Mouse (Mus musculus) A20 (cell line): ENCODE data around the gene Nle1.
"Not testable (repeated sequence)": the region's sequence is repeated elsewhere in the genome, so short reads cannot be mapped to it uniquely, and the experiment has no call there.

Experiments used
- DNase-seq: peaks from one replicate; pipeline ENCODE4 v3.0.0-alpha.2; 2011; ENCODE audit warnings: low read depth, low spot score

The Nle1 gene

DNA sequence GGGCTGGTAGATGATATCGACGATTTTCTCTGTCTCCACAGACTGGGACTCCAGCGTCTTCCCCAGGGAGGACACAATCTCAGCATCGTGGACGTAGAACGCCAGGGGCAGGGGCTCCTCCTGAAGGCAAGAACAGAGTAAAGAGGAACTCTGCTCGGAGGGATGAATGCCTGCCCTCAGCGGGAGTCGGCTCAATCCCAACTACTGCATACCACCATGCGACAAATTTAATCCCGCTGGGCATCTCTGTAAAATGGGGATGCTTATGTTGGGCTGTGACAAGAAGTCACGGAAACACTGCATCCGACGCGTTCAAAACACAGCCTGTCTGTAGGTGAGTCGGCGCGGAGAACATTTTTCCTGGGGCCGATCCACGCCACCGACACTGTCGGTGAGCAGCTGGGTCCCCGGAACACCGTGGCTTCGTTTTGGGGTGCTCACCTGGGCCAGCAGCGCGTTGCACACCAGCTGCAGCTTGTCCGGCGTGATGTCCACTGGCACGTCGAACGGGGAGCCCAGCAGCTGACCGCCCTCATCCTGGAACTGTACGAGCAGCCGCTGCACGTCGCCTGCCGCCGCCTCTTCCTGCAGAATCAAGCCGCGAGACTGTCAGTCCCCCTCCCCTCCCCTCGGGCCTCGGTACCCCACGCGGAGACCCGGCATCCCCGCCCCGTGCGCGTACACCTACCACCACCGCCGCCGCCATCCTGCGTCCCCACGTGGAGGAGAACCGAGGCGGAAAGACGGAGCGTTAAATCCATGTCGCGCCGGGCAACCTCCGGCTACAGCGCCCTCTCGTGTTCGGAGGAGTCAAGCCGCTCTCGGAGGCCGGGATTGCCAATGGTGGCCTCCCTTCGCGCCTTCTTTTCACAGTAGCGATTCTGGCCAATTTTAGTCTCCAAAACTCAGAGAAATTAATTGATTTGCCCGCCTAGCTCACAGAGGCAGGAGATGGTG is at the start of gene Nle1:
Nle1 (minus strand) TSS at position 761 of the 957 bp plus-strand sequence.
- peak; percentile 93 for DNase-seq

DNA sequence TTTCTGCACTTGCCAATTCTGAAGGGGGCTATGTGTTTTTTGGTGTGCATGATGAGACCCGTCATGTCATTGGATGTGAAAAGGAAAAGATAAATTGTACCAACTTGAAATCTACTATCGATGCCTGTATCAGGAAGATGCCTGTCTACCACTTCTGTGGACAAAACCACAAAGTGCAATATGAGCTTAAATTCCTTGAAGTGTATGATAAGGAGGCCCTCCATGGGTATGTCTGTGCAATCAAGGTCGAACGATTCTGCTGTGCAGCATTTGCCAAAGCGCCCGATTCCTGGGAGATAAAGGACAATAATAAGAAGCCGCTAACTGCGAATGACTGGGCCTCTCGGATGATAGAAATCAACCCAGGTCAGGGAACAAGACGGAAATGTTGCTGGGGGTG is 48.7 kb upstream of the Nle1 start:
- DNase-seq = no peak

DNA sequence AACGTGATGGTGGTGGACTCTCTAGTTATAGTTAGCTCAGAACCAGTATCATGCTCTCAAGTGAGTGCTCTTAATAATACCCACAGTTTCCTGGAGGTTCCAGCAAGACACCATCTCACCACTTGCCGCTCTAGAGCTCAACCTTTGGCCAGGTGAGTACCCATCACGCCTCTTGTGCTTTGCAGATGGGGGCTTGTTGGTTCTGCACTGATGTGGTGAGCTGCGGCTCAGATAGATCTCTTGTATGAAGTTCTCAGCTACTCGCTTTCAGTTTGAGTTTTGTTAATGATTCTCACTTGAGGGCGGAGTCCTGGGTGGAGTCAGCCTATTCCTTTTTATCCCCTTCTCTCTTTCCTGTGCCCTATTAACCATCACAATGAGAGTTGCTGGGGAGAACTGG is 46.4 kb upstream of the Nle1 start:
- DNase-seq = no peak

DNA sequence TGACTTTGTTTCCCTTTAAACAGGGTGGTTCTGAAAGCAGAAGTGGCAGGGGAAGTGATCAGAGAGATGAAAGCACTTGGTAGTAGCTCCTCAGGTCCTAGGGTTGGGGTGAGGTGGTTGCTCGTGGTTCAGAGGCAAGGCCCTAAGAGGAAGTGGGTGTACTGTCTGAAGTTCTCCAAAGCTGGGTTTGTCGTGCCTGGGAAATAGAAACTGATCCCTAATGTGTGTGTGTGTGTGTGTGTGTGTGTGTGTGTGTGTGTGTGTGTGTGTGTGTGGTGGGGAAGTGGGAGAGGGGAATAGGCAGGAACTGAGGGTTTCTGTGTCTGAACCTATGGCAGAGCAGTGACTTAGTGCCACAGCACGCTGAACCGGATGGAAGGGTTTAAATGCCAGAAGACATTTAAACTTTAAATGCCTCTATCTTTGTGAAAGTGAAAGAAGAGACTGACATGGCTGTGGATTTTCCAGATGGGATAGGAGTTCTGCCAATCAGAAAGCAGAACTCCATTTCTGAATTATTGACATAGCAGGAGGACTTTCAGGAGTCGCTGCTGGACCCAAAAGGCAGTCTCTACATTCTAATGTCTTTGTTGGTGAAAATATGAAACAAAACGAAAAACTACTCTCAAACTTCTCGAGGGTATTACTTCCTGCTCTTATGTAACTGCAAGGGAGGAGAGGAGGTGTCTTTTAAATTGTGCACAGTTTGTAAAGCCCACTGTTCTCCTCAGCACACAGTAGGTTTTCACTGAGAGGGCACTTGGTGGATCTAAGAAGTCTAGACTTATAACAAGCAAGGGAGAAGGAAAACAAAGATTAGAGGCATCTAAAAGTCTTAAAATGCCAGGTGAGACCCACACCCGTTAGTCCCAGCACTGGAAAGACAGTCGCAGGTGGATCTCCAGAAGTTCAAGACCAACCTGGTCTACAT is 44.7 kb upstream of the Nle1 start:
- DNase-seq = peak; percentile 59

DNA sequence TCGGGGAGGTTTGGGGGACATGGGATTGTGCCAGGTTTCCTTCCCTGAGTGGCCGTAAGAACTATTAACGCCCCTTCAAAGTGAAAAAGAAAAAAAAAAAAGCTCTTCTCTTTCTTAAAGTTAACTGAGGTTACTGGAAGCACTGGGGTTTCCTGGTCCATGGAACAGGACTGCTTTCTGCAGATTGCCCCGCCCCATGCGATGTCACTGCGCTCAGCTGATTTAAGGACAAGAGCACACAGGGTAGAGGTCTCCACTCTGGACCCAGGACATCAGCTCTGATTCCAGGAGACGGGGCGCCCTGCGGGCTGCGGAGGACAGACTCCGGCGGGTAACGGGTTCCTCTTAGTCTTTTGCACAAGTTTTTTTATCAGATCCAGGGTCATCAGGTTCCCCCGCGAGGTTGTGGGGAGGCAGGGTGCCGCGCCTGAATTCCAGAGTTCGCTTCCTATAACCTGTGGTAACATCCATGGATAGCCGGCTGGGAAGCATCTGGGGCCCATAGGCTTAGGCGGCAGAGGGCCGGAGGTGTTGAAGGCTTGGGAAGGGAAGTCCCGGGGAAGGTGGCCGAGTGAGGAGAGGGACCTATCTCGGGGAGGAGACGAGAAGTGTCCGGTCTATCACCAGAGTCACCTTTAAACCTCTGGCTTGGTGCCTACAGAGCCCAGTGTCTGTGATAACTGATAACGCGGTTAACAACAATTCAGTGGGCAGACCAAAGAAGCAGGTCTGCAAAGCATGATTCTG is 43.8 kb upstream of the Nle1 start:
- DNase-seq = no peak

DNA sequence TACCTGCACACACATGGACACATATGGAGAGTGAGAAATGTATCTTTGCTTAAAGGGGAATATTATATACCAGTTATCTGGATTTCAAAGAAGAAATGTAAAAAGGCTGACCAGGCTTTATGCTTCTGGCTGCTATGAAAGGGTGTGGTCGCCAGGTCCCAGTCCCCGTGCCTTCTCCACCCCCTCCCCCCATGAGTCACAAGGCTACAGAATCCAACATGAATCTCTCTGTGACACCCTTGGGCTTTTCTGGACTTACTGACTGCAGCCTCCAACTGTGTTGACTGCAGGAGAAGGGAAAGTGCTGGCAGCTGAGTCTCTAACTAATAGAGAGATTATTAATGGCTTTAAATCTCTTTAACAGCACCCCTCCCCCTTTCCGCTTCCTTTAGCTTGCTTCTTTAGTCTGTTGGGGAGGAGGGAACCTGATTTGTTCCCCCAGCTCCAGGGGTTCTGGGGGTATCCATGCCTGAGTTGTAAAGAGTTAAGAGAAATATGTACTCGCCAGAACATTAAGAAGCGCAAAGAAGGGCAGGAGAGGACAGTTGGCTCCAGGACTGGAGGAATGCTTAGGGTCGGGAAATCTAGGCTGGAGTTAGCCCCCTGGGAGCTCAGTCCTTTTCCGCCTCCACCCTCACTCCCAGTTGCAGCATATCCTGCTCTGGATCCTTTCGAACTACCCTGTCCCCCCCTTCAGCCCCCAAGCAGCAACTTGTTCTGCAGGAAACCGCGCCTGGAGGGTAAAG is 42.7 kb upstream of the Nle1 start, which contains the start of gene Slfn5:
Slfn5 (plus strand) TSS at position 614 of the 746 bp plus-strand sequence.
- DNase-seq = no peak

DNA sequence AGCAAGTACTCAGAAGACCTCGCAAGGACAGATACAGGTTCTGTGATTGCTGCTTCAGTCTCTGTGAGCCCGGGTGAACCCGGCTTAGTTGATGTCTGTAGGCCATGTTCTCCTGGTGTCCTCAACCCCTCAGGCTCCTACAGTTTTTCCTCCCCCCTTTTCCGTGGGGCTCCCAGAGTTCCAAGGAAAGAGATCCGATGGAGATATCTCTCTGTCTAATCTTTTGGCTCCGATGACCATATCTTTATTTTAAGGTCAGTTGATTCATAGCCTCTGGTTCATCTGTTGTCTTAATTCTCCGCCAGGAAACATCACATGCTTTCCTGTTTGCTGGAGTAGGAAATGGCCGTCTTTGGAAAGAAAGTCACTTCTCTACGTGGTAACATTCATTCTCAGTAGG is 40.8 kb upstream of the Nle1 start:
- no peak for DNase-seq

DNA sequence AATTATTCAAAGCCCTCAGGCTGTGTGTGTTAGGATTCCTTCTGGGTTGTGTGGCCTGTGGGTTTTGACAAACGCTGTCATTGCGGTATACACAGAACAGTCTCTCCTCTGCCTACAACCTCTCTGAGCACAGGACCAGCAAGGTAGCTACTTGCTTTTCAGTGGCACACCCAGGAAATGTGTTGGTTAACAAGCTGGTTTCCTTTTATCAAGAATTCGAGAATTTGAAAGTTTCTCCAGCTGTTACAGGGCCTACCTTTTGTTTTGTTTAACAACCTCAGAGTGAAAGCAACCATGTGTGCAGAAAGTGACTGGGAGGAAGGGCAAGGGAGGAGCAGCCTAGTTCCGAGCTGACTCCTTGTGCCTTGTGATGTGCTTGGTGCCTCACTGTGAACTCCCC is 39.2 kb upstream of the Nle1 start:
- DNase-seq = no peak

DNA sequence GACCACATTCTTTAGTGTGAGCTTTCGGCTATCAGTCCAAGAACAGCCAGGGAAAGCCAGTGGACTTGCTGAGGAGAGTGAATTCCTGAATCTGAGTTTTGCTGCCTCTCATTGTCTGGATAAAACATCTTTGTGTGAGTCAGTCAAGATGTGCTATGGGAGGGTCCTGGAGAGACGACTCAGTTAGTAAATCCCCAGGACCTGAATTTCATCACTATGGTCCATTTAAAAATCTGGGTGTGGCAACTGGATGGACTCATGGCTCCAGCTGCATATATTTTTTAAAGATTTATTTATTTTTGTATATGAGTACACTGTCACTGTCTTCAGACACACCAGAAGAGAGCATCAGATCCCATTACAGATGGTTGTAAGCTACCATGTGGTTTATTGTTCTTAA is 37.4 kb upstream of the Nle1 start:
- DNase-seq = no peak

DNA sequence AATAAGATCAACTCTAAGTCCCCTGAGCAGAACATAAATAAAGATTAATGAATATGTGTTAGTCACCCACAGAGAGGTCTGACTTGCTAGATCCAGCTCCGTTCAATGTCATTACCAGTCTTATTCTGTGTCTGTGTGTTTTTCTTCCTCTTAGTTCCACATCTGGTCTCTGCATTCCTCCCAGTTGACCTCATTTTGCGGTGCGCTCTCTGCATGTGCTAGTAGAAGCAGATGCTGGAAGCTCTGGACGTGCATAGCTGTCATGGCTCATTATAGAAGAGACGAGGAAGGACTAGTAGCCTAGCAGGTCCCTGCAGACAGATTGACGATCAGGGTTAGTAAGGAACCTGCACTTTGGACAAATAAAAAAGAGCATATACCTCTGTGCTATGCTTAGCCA is 35.1 kb upstream of the Nle1 start:
- DNase-seq = no peak

DNA sequence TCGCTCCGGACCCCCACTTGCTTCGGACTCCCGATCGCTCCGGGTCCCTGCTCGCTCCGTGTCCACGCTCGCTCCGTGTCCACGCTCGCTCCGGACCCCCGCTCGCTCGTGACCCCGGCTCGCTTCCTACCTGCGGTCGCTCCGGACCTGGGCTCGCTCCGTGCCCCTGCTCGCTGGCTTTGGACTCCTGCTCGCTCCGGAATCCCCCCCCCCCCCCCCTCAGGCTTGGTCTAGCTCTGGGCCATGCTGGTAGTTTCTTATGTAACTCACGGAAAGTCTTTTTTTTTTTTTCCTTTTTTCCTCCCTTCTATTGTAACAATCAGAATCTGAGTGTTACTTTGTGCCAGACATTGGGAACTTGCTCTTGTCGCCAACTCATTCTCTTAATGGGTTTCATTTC is 25.0 kb upstream of the Nle1 start:
- no peak for DNase-seq

DNA sequence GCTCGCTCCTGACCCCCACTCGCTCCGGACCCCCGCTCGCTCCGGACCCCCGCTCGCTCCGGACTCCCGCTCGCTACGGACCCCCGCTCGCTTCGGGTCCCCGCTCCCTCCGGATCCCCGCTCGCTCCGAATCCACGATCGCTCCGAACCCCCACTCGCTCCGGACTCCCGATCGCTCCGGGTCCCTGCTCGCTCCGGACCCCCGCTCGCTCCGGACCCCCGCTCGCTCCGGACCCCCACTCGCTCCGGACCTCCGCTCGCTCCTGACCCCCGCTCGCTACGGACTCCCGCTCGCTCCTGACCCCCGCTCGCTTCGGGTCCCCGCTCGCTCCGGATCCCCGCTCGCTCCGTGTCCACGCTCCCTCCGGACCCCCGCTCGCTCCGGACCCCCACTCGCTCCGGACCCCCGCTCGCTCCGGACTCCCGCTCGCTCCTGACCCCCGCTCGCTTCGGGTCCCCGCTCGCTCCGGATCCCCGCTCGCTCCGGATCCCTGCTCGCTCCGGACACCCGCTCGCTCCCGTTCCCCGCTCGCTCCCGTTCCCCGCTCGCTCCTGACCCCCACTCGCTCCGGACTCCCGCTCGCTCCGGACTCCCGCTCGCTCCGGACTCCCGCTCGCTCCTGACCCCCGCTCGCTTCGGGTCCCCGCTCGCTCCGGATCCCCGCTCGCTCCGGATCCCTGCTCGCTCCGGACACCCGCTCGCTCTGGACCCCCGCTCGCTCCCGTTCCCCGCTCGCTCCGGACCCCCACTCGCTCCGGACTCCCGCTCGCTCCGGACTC is 23.6 kb upstream of the Nle1 start:
- not testable (repeated sequence) for DNase-seq

DNA sequence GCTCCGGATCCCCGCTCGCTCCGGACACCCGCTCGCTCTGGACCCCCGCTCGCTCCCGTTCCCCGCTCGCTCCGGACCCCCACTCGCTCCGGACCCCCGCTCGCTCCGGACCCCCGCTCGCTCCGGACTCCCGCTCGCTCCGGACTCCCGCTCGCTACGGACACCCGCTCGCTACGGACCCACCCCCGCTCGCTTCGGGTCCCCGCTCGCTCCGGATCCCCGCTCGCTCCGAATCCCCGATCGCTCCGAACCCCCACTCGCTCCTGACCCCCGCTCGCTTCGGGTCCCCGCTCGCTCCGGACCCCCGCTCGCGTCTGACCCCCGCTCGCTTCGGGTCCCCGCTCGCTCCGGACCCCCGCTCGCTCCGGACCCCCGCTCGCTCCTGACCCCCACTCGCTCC is 22.9 kb upstream of the Nle1 start:
- DNase-seq = not testable (repeated sequence)

DNA sequence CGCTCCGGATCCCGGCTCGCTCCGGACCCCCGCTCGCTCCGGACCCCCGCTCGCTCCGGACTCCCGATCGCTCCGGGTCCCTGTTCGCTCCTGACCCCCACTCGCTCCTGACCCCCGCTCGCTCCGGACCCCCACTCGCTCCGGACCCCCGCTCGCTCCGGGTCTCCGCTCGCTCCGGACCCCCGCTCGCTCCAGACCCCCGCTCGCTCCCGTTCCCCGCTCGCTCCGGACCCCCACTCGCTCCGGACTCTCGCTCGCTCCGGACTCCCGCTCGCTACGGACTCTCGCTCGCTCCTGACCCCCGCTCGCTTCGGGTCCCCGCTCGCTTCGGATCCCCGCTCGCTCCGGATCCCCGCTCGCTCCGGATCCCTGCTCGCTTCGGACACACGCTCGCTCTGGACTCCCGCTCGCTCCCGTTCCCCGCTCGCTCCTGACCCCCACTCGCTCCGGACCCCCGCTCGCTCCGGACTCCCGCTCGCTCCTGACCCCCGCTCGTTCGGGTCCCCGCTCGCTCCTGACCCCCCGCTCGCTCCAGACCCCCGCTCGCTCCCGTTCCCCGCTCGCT is 22.3 kb upstream of the Nle1 start:
- DNase-seq = not testable (repeated sequence)

DNA sequence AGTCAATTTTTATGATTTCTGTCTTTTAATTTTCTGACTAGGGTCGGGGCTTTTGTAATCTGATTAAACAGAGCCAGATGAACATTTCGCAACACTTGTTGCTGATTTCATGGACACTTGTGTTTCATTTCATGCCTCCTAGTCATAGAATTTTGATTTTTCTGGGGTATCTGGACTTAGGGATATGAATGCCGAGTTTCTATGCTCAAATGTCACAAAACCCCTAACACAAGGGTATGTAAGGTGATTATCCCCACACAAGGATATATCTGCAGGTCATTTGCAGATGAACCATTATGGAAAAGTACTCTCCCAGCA is 21.4 kb upstream of the Nle1 start:
- DNase-seq = no peak

DNA sequence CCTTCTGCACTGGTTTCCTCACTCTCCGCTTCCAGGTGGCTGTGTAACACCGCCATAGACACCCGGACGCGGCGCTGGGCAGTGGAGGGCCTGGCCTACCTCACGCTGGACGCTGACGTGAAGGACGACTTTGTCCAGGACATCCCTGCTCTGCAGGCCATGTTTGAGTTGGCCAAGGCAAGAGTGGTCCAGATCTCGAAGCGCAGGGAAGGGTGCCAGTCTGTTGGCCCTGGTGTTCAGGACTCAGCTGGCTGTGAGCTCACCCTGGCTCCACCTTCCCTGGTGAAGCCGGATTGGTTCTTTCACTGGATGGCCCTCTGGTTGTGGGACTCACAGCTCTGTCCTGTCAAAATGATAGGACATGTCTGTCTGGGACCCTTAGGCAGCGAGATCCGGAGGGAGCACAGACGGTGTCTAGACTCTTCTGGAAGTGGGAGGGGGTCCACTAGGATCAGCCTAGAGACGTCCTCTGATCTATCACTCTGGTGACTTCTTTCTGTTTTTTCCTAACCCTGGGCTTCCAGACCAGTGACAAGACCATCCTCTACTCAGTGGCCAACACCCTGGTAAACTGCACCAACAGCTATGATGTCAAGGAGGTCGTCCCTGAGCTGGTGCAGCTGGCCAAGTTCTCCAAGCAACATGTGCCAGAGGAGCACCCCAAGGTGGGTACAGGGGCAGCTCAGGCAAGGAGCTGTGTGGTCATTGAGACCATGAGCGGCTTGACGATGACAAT is 20.9 kb upstream of the Nle1 start:
- no peak for DNase-seq

DNA sequence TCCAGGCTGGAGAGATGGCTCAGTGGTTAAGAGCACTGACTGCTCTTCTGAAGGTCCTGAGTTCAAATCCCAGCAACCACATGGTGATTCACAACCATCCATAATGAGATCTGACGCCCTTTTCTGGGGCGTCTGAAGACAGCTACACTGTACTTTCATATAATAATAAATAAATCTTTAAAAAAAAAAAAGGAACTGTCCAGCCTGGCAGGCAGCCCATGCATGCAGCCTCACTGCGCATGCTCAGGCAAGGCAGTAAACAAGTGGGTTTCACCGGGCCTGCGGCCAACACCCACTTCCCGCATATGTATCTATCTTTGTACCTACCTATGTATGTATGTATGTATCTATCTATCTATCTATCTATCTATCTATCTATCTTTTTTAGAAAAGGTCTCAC is 15.7 kb upstream of the Nle1 start:
- DNase-seq = not testable (repeated sequence)

DNA sequence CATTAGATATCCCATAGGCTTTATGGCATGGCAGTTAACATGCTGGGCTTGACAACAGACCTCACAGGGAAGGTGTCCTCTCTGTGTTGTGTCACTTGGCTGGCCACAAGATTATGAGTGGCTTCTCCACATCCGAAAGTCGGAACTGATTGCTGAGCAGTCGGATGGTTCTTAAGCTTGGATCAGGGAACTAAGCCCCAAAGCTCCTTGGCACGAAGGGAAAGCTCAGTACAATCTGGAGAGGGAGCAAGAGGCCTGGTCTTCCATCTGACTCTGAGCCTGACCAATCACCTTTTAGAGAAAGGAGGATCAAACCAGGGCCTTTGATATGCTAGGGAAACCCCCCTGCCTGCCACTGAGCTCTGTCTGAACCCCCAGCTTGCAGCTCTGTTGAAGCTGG is 13.5 kb upstream of the Nle1 start:
- no peak for DNase-seq

DNA sequence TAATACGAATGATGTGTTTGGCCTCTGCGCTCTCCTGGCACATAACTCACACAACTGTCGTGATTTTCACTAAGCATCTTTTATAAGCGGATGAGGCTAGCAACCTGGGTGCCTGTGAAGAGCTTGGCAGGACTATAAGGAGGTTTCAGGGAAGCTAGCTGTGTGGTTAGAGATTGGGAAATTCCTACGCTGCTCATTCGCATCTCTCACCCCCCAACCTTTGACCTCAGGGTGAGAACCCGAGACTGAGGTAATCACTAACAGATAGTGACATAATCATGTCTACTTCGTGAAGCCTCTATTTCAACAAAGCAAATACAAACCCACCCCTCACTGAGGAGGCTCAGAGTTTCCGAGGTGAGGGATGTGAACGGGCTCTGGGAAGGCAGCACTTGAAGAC is 12.6 kb upstream of the Nle1 start:
- DNase-seq = no peak
